Mouse (Mus musculus) liver, embryonic 14.5 days (tissue): Measurements from ENCODE around the gene Nedd4.

Experiments
- CTCF ChIP-seq: IDR thresholded peaks from 2 replicates; pipeline ENCODE4 v1.5.1; 2016; ENCODE audit warnings: antibody characterized with exemption, low read depth, control low read depth
- EP300 ChIP-seq: IDR thresholded peaks from 2 replicates; pipeline ENCODE4 v1.6.1; 2016; ENCODE audit warnings: antibody characterized with exemption, low read depth

- no peak for TF ChIP-seq CTCF
- TF ChIP-seq EP300, result no peak
Observed at GRCm38 (mm10) chr9:72643651-72644417, 18.3 kb upstream of the Nedd4 start.
